Mouse (Mus musculus): ENCODE measurements at regions not wholly inside any gene's neighbourhood (a gene's known extent, or its start where the extent isn't known, plus 50 kb on each side); places are given as distances from the start of the nearest gene placed in this dataset.

GRCm38 (mm10) chr8:18478166-18478565 is 499.9 kb downstream of the Defb40 start:
- 70% methylated on average over 4 of the region's 4 CpGs for WGBS

GRCm38 (mm10) chr8:18467511-18467910 is 510.5 kb downstream of the Defb40 start:
- H3K27me3 ChIP-seq (ENCODE audit: control insufficient read depth, insufficient read depth, low read length), result no peaks in the 10 kb centered on the region
- H3K27ac ChIP-seq (replicated peaks; ENCODE audit: insufficient read depth, low read depth, low read length), result no peak overlapping the region
- no peaks in the 10 kb centered on the region for H3K36me3 ChIP-seq (ENCODE audit: control insufficient read depth, insufficient read depth, low read length)
- no peak for TF ChIP-seq POLR2A (IDR thresholded peaks at IDR 0.05; ENCODE audit: extremely low read depth, insufficient read depth, low read length)
- no peak for TF ChIP-seq CTCF (IDR thresholded peaks at IDR 0.05; ENCODE audit: low read depth, low read length)
- no peaks in the 10 kb centered on the region for H3K4me1 ChIP-seq (ENCODE audit: control insufficient read depth, insufficient read depth, low read length)
- no peak overlapping the region for H3K9ac ChIP-seq (ENCODE audit: low read depth, low read length)
- H3K4me3 ChIP-seq (ENCODE audit: insufficient read depth, low read depth, low read length), result no peak overlapping the region
- no peaks in the 10 kb centered on the region for H3K79me2 ChIP-seq (ENCODE audit: control insufficient read depth, insufficient read depth, low read length)
- DNase-seq (ENCODE audit: extremely low read depth, low read depth, low spot score), result no peak
- WGBS, result 39% methylated on average over 7 of the region's 7 CpGs

More at GRCm38 (mm10) chr8:18478166-18478565, 499.9 kb downstream of the Defb40 start:
- H3K4me1 ChIP-seq (ENCODE audit: control insufficient read depth, insufficient read depth, low read length), result no peaks in the 10 kb centered on the region
- H3K79me2 ChIP-seq (ENCODE audit: control insufficient read depth, insufficient read depth, low read length), result no peaks in the 10 kb centered on the region
- H3K27me3 ChIP-seq (ENCODE audit: control insufficient read depth, insufficient read depth, low read length), result no peaks in the 10 kb centered on the region
- no peaks in the 10 kb centered on the region for H3K36me3 ChIP-seq (ENCODE audit: control insufficient read depth, insufficient read depth, low read length)
- no peak overlapping the region for H3K27ac ChIP-seq (replicated peaks; ENCODE audit: insufficient read depth, low read depth, low read length)
- no peak overlapping the region for H3K4me3 ChIP-seq (ENCODE audit: insufficient read depth, low read depth, low read length)
- no peak for TF ChIP-seq POLR2A (IDR thresholded peaks at IDR 0.05; ENCODE audit: extremely low read depth, insufficient read depth, low read length)
- no peak overlapping the region for H3K9ac ChIP-seq (ENCODE audit: low read depth, low read length)
- DNase-seq (ENCODE audit: extremely low read depth, low read depth, low spot score), result no peak

- 60% methylated on average over 4 of the region's 4 CpGs for WGBS
- Histone ChIP-seq H3K27me3 (ENCODE audit: control insufficient read depth, insufficient read depth, low read length) (no peaks in the 10 kb centered on the region), H3K4me1 (ENCODE audit: control insufficient read depth, insufficient read depth, low read length) (no peaks in the 10 kb centered on the region), H3K27ac (replicated peaks; ENCODE audit: insufficient read depth, low read depth, low read length) (no peak overlapping the region), H3K36me3 (ENCODE audit: control insufficient read depth, insufficient read depth, low read length) (no peaks in the 10 kb centered on the region), H3K79me2 (ENCODE audit: control insufficient read depth, insufficient read depth, low read length) (no peaks in the 10 kb centered on the region), H3K4me3 (ENCODE audit: insufficient read depth, low read depth, low read length) (no peak overlapping the region), H3K9ac (ENCODE audit: low read depth, low read length) (no peak overlapping the region)
- no peak for TF ChIP-seq POLR2A (IDR thresholded peaks at IDR 0.05; ENCODE audit: extremely low read depth, insufficient read depth, low read length)
- TF ChIP-seq CTCF (IDR thresholded peaks at IDR 0.05; ENCODE audit: low read depth, low read length), result no peak
- DNase-seq (ENCODE audit: extremely low read depth, low read depth, low spot score), result no peak
Observed at GRCm38 (mm10) chr8:18460609-18461008, 517.4 kb downstream of the Defb40 start.

- H3K4me3 ChIP-seq (ENCODE audit: insufficient read depth, low read depth, low read length), result no peak overlapping the region
- no peaks in the 10 kb centered on the region for H3K79me2 ChIP-seq (ENCODE audit: control insufficient read depth, insufficient read depth, low read length)
- no peaks in the 10 kb centered on the region for H3K36me3 ChIP-seq (ENCODE audit: control insufficient read depth, insufficient read depth, low read length)
- DNase-seq (ENCODE audit: extremely low read depth, low read depth, low spot score), result no peak
- H3K9ac ChIP-seq (ENCODE audit: low read depth, low read length), result no peak overlapping the region
- TF ChIP-seq CTCF (IDR thresholded peaks at IDR 0.05; ENCODE audit: low read depth, low read length), result no peak
- TF ChIP-seq POLR2A (IDR thresholded peaks at IDR 0.05; ENCODE audit: extremely low read depth, insufficient read depth, low read length), result no peak
- no peaks in the 10 kb centered on the region for H3K27me3 ChIP-seq (ENCODE audit: control insufficient read depth, insufficient read depth, low read length)
- H3K27ac ChIP-seq (replicated peaks; ENCODE audit: insufficient read depth, low read depth, low read length), result no peak overlapping the region
- H3K4me1 ChIP-seq (ENCODE audit: control insufficient read depth, insufficient read depth, low read length), result no peaks in the 10 kb centered on the region
- WGBS, result 86% methylated on average over 6 of the region's 6 CpGs
Observed at GRCm38 (mm10) chr8:18457470-18457869, 520.6 kb downstream of the Defb40 start.

- no peak overlapping the region for H3K27ac ChIP-seq (replicated peaks; ENCODE audit: insufficient read depth, low read depth, low read length)
- H3K27me3 ChIP-seq (ENCODE audit: control insufficient read depth, insufficient read depth, low read length), result no peaks in the 10 kb centered on the region
- H3K4me3 ChIP-seq (ENCODE audit: insufficient read depth, low read depth, low read length), result no peak overlapping the region
- H3K36me3 ChIP-seq (ENCODE audit: control insufficient read depth, insufficient read depth, low read length), result no peaks in the 10 kb centered on the region
- TF ChIP-seq CTCF (IDR thresholded peaks at IDR 0.05; ENCODE audit: low read depth, low read length), result no peak
- no peak overlapping the region for H3K9ac ChIP-seq (ENCODE audit: low read depth, low read length)
- WGBS, result 73% methylated on average over 3 of the region's 3 CpGs
- no peaks in the 10 kb centered on the region for H3K79me2 ChIP-seq (ENCODE audit: control insufficient read depth, insufficient read depth, low read length)
- no peak for DNase-seq (ENCODE audit: extremely low read depth, low read depth, low spot score)
- no peaks in the 10 kb centered on the region for H3K4me1 ChIP-seq (ENCODE audit: control insufficient read depth, insufficient read depth, low read length)
Observed at GRCm38 (mm10) chr8:18449015-18449414, 529.0 kb downstream of the Defb40 start.

GRCm38 (mm10) chr8:18442212-18442611 is 535.8 kb downstream of the Defb40 start:
- 64% methylated on average over 3 of the region's 3 CpGs for WGBS
- H3K9ac ChIP-seq (ENCODE audit: low read depth, low read length), result no peak overlapping the region
- no peaks in the 10 kb centered on the region for H3K79me2 ChIP-seq (ENCODE audit: control insufficient read depth, insufficient read depth, low read length)
- no peak for DNase-seq (ENCODE audit: extremely low read depth, low read depth, low spot score)
- no peaks in the 10 kb centered on the region for H3K27me3 ChIP-seq (ENCODE audit: control insufficient read depth, insufficient read depth, low read length)
- no peak overlapping the region for H3K4me3 ChIP-seq (ENCODE audit: insufficient read depth, low read depth, low read length)
- no peak overlapping the region for H3K27ac ChIP-seq (replicated peaks; ENCODE audit: insufficient read depth, low read depth, low read length)
- no peaks in the 10 kb centered on the region for H3K36me3 ChIP-seq (ENCODE audit: control insufficient read depth, insufficient read depth, low read length)
- no peaks in the 10 kb centered on the region for H3K4me1 ChIP-seq (ENCODE audit: control insufficient read depth, insufficient read depth, low read length)
- TF ChIP-seq POLR2A (IDR thresholded peaks at IDR 0.05; ENCODE audit: extremely low read depth, insufficient read depth, low read length), result no peak

All from liver, adult 2 months (tissue).